Mouse (Mus musculus) monocyte, adult 2 months (primary cell): Measurements from ENCODE around the gene Chit1.

Experiments
- DNase-seq, 2 experiments: peaks; one replicate each; pipeline ENCODE4 v3.0.0; 2022; ENCODE audit warnings: low spot score in 2 of 2, low read depth in 1 of 2

The Chit1 gene

DNA sequence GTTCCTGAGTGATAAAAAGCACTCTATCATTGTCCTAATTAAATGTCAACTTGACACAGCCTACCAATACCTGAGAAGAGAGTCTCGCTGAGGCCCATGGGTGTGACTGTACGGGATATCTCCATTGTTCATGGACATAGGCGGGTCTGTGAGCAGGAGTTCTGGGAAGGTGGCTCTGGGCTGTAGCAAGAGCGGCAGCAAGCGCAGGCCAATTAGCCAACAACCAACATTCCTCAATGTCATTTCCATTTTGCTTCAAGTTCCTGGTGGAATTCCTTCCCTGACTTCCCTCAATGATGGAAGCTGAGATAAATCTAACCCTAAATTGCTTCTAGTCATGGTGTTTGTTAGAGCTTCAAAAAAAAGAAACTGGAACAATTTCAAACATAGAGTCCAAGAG, 66.9 kb downstream of the Chit1 start:
- no peak for DNase-seq

DNA sequence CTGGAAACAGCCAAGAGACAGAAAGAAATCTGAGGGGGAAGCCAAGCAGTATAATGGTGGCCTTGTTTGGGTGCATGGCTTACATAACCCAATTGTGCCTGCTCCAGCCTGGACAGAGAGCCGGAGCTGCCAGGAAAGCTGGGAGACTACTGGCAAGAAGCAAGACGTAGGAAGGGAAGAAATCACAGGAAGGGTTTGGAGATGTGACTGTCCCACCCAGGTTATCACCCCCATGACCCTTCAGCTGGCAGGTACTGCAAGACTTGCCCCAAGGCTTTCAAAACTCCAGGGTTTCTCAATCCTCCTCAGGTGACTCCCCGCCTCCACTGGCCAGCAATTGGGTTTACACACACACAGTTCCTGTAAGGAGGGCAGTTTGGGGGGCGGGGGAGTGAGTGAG, 71.0 kb downstream of the Chit1 start, which contains the start of gene Chil1:
Gene Chil1, plus strand, starts transcription at position 152 of the 400 bp plus-strand sequence.
- no peak for DNase-seq

DNA sequence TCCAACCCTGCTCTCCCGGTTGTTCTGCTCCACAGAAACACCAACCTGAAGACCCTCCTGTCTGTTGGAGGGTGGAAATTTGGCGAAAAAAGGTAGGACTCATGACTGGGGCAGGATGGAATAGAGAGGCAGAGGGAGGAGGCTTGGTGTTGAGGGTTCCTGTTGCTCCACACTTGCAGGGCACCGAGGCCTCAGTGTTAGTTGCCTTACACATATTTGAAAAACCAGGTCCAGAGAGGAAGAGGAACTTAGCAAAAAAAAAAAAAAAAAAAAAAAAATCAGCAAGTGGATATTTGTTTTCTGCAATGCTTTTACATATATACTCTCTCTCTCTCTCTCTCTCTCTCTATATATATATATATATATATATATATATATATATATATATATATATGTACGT, 73.0 kb downstream of the Chit1 start:
- DNase-seq: no peak

DNA sequence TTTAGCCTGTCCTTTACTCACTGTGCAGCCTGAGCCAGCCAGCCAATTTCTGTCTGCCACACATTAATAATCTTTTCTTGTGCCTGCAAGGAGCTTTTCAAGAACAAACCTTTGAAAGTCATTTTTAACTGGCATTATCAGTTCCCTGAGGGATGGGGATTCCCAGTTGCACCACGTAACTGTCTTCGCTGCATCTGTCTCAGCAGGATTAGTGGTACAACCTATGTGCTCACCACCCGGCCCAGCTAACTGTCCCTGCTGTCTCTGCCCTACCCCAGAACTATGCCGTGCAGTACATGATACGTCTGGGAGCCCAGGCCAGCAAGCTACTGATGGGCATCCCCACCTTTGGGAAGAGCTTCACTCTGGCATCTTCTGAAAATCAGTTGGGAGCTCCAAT, 77.2 kb downstream of the Chit1 start:
- DNase-seq: no peak

DNA sequence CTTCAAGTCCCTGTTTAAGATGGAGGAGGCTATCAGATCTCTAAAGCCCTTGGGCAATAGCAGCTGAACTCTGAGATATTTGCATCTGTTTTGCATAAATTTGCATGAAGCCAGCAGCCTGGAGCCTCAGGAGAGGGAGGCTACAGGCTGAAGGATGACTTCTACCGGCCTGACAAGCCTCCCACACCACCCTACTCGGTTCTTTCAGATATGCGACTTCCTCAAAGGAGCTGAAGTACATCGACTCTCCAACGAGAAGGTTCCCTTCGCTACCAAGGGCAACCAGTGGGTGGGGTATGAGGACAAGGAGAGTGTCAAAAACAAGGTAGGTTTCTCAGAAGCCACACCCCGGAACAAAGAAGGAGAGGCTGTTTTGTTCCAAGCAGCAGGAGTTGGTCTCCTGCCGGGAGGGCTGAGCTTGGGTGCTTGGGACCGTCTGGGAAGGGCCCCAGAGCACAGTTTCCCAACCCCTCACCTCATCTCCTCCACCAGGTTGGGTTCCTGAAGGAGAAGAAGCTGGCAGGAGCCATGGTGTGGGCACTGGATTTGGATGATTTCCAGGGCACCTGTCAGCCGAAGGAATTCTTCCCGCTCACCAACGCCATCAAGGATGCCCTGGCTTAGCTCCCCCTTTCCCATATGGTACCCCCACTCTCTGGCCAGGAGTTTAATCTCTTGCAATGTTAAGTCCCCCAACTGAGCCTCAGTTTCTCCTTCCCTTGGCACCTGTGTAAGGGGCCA, 78.1 kb downstream of the Chit1 start:
- DNase-seq: no peak

DNA sequence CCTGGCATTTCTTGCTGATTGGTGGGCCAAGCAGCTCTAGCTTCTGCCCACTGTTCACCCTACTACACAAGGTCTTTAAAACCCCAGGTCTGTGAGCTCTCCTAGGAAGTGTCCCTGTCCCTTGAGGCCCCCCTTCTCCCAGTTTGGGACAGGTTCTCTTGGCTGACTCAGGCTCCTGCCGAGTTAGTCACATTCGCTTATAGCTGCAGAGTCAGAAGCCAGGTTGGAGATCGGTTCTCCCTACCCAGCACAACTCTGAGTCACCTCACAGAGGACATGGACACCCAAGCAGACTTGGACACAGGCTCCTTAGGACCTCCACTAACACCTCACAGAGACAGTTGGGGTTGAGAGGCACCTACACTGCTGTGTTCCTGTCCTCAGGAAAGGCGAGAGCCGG, 80.2 kb downstream of the Chit1 start:
- no peak for DNase-seq

DNA sequence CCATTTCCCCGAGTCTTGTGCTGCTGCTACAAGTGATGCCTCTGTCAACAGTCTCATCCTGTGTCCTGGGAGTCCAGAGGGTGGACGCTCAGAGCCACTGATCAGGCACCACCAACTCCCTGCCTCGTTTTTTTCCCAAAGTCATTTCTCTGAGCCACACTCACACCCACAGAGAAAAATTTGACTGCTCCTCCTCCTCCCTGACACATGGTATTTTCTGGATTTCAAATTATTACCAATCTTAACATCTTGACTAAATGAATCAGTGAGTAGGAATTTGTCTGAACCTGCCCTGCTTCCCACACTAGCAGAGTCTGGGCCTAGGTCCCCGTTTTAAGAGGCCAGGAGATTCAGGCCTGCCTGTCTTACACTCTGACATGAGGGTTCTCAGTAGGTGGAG, 81.0 kb downstream of the Chit1 start:
- no peak for DNase-seq

DNA sequence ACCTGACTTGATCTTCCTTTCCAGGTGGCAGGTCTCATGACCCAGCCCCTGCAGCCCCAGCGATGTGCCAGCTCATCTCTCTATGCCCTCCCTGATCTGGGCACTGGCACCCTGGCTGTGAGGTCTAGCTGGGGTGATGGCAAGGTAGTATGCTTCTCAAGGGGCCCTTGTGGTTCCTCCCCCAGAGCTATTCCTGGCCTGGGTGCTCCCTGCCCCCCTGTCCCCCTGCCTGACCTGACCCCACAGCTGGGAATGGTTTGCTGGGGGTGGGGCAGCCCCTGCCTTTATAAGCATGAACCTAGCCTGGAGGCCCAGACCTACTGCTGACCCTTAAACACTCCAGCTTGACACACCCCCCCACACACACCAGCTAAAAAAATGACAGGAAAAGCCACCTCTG, 82.1 kb downstream of the Chit1 start, which contains the start of gene Mybph:
Gene Mybph, plus strand, starts transcription at position 323 of the 400 bp plus-strand sequence.
- DNase-seq: no peak

DNA sequence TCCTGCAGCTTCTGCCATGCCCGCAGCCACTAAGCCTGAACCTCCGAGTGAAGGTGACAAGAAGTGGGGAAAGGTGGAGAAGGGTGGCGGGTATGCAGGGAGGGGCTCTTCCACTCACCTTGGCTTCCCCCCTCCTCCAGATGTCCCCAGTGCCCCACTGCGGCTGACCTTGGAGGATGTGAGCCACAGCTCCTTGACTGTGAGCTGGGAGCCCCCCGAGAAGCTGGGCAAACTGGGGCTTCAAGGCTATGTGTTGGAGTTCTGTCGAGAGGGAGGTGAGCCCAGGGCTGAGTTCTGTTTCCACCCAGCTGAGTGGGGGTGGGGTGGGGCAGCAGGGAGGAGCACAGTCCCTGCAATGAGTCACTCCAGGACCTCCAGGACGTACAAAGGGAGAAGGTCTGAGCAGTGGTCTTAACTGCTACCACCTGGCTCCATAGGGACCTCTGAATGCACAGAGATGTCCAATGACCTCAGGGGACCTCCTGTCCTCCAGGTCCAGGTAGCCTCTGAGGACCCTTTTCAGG, 82.7 kb downstream of the Chit1 start:
- DNase-seq: no peak

DNA sequence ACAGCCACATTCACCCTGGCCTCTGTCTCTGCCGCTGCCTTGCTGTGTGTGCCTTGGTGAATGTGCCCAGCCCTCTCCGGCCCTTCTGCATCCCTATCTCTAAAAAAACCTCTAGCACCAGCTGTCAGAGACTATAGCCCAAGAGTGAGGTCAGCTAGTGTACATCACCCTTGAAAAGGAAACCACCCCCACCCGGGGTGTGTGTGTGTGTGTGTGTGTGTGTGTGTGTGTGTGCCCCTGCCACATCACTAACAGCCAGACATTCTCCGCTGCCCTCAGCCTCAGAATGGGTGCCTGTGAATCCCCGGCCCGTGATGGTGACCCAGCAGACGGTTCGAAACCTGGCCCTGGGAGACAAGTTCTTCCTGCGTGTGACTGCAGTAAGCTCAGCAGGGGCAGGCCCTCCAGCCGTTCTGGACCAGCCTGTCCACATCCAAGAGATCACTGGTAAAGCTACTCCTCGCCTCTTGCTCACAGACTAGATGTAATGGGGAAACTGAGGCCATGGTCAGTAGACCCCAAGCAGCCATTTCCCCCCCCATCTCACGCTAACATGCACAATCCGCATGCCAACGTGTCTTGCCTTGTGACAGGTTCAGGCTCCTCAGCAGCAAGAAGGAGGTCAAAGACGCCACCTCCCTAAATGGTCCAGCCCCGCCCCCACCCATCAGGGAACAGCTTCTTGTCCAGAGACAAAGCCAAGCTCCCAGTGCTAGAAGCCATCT, 83.4 kb downstream of the Chit1 start:
- no peak for DNase-seq

DNA sequence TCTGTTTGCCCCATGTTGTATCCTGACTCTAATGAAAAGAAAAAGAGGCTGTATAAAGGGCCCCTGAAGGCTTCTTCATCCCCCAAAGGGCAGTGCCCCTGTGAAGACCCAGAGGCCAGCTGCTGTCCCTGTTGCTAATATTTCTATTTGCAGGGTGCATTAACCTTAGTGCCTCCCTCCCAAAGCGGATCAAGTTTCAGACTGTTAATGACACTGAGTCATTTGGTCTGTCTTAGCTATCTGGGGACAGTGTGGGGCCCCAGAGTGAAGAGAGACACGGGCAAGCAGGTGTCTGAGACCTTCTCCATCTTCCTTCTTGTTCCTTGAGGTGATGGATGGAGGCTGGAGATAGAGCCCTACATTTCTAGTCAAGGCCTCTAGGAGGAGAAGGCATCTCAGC, 84.1 kb downstream of the Chit1 start:
- DNase-seq: no peak

DNA sequence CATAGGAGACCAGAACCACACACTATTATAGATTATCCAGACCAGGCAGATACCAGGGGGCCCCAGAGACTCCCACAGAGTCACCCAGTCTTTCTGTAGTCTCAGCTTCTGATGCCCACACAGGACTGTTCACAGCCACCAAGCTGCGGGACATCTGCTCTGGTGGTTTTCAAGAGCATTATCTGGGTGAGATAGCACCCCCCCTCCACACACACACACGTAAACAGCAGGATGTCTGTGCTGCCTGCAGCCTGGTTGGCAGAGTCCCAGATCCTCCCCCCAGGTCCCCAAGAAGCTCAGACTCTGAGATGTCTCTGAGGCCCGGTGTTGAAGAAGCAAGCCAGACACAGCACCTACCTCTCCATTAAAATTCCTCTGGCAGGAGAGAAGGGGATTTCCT, 84.5 kb downstream of the Chit1 start:
- DNase-seq: no peak

DNA sequence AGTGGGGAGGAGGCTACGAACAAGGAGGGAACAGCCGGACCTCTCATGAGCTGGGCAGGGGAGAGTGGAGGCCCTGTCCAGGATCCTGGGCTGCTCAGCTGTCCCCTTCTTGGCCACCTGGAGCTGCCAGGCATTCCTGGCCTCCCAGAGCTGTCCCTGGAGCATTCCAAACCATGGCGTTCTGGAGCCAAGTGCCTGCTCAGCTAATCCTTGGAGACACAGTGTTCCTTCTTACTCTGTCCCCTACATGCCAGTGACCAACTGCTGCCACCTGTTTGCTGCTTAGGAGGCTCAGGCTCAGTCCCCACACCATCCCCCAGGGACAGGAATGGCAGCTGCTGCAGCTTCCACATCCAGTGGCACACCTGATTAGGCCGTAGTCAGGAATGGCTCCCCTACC, 84.9 kb downstream of the Chit1 start:
- peak in 1 of 2 experiments; percentile 12 for DNase-seq

DNA sequence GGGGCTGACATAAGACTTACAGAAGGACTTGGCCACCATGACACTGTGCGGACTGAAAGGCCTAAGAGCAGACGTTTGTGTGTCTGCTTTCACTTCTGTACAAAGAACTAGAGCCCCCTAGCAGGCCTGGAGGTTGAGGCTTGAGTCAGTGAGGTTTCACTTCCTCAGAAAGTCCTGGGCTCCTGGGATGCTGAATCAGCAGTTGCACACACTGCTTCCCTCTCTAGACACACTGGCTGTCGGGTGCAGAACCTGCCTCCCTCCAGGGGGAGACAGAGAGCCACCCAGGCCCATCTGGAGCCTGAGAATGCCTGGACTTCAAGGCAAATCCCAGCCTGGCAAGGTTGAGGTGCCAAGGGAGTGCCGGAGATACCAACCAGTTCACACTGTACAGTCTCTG, 85.3 kb downstream of the Chit1 start:
- peak; percentile 86 to 89 for DNase-seq

DNA sequence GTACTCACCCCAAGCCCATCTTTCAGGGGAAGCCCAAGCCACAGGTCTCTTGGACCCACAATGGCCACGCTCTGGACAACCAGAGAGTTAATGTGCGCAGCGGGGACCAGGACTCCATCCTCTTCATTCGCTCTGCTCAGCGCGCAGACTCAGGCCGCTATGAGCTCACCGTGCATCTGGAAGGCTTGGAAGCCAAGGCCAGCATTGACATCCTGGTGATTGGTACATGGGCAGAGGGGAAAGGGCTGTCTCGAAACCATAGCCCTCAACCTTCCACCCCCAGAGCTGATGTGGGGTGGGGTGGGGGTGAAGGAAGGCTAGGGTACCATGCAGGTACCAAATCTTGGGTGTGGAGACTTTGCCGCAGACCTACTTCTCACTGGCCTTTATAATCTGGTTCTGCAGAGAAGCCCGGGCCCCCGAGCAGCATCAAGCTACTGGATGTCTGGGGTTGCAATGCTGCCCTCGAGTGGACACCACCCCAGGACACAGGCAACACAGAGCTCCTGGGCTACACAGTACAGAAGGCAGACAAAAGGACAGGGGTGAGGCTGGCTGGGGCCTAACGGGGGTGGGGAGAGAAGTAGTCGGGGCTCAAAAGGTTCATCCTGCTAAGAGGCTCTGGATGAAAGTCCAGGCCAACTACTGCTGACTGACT, 86.4 kb downstream of the Chit1 start:
- no peak for DNase-seq

DNA sequence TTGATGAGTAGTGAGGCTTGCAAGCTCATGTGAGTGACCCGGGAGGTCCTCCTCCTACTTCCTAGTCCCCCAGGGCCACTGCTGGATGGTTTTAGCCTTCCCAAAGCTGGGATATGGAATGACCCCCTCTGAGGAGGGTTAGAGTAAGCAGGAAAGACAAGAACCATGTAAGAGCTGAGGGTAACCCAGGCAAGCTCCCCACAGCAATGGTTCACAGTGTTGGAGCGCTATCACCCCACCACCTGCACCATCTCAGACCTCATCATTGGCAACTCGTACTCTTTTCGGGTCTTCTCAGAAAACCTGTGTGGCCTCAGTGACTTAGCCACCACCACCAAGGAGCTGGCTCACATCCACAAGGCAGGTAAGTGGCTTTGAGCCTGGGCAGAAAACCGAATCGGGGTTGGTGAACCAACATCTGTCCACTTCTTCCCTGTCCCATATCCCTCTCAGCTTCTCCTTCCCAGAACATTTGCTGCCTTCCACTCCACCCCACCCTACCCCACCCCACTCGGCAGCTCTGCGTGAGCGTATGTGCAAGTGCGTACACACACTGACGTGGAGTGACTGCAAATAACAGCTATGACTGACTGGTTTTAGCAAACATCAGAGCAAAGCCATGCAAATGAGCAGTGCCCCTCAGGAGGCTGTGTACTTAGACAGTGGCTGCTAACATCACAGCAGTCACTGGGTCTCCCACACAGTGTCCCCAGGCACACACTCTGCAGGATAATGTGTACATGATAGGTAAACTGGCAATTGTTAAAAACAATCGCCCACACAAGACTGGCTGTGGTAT, 87.4 kb downstream of the Chit1 start:
- no peak for DNase-seq

DNA sequence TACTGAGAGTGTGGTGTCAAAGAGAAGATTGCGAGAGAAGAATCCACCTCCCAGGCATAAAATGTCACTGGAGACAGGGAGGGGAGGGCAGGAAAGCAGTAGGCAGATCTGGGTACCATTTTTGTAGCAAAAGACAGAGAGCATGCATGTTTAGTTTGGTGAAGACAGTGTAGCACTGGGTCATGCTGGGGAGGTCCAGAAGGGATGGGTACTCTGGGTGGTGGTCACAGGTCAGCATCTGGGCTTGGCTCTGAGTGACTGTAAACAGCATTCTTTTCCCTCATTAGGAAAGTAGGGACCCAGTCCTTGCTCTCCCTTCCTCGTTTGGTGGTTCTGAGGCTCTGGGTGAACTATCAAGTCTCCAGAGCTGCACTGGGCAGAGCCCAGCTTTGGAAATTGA, 89.4 kb downstream of the Chit1 start:
- no peak for DNase-seq
